Mouse (Mus musculus) kidney, adult 18-20 months (tissue): ENCODE results near the gene Pdcd1lg2.

Experiments used
- DNase-seq: peaks from one replicate; pipeline ENCODE4 v3.0.0; 2021

Pdcd1lg2 gene

DNA sequence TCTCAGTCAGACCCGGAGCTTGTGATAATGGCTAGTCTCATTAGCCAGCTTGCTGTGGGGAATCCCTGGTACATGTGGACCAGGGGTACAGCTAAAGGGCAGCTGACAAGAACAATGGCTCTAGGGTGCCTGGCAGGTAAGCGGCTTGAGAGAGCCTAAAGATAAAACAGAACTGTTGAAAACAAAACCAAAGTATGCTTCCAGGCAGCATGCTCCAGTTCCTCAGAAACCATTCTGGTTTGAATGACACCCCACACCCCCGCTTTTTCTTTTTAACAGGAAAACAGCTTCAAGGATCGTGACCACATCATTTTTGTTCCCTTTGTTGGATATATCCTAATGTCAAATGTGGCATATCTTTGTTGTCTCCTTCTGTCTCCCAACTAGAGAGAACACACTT is at the start of gene Pdcd1lg2:
Gene Pdcd1lg2, plus strand, starts transcription at position 301 of the 400 bp plus-strand sequence.
- DNase-seq, result no peak

GRCm38 (mm10) chr19:29361468-29362130 is 49.1 kb upstream of the Pdcd1lg2 start:
- DNase-seq, result peak; percentile 88

GRCm38 (mm10) chr19:29362173-29362930 is 48.4 kb upstream of the Pdcd1lg2 start:
- no peak for DNase-seq

GRCm38 (mm10) chr19:29363557-29363956 is 47.2 kb upstream of the Pdcd1lg2 start:
- DNase-seq, result no peak

GRCm38 (mm10) chr19:29364076-29364475 is 46.6 kb upstream of the Pdcd1lg2 start:
- no peak for DNase-seq

DNA sequence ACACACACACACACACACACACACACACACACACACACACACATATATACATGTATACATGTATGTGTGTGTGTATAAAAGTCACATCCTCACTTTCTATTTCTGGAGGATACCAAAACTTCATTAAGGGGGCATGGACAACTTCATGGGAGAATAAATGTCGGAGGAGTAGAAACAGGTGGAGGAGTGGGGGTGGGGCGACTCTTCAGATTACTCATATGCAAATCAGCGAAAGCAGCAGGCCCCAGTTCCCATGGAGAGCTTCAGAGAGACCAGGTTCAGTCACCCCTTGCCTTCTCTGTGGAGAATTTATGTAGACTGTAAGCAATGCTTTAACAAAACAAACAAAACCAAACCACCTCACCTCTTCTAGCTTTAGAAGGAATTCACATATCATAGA is 45.6 kb upstream of the Pdcd1lg2 start:
- no peak for DNase-seq

DNA sequence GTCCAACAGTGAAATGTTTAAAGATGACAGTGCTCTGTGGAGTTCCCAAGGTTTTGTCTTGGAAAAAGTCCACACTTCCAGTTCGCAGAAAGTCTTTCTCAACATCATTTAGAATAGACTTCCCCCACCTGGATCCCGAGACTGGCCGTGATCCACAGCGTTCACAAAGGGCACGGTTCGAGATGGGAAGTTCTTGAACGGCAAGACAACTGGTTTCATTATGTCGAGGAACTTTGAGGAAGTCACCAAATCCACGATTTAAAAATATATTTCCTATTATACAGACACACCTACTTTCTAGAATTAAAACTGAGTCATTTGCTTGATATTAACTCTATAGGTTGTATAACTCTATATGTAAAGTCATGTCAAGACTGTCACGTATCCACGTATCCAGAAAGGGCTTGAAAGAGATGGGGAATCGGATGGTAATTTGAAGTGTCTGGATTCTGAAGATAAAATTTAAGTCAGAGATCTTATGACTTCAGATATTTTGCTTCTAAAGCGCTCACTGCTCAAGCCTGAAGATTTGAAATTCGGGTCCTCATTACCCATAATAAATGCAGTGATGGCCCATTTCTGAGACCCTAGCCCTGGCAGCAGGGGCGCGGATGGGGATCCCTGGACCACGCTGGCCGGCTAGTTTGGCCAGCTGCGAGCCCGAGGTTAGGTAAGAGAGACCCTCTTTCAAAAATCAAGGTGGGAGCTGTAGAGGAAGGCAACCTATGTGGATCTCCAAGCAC is 44.3 kb upstream of the Pdcd1lg2 start:
- no peak for DNase-seq

- DNase-seq, result peak; percentile 82
These were observed 43.6 kb upstream of the Pdcd1lg2 start, which contains the start of the genes Plgrkt and Cd274 for GRCm38 (mm10) chr19:29366969-29367622. TSS of gene Plgrkt (minus strand) at chr19:29367390. TSS of gene Cd274 (plus strand) at chr19:29367455.

DNA sequence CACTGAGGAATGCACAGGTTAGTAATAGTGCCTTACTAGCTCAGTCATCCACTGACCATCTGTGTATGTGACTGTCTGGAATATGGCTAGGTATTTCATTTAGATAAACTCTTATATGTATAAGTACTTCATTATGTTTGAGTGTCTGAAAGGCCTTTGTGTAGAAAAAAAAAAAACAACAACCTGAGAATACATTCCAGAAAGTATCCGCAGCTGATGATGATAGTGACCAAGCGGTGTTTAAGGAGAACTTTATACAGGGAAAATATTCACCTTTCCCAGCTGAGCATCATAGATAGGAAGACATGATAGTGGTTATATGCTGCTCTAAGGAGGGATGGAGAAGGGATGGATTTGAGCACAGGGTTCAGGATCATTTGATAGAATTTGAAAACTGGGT is 42.7 kb upstream of the Pdcd1lg2 start:
- no peak for DNase-seq

- DNase-seq, result no peak
These were observed 41.9 kb upstream of the Pdcd1lg2 start for GRCm38 (mm10) chr19:29368671-29369309.

- DNase-seq, result no peak
These were observed 40.6 kb upstream of the Pdcd1lg2 start for GRCm38 (mm10) chr19:29370112-29370511.

DNA sequence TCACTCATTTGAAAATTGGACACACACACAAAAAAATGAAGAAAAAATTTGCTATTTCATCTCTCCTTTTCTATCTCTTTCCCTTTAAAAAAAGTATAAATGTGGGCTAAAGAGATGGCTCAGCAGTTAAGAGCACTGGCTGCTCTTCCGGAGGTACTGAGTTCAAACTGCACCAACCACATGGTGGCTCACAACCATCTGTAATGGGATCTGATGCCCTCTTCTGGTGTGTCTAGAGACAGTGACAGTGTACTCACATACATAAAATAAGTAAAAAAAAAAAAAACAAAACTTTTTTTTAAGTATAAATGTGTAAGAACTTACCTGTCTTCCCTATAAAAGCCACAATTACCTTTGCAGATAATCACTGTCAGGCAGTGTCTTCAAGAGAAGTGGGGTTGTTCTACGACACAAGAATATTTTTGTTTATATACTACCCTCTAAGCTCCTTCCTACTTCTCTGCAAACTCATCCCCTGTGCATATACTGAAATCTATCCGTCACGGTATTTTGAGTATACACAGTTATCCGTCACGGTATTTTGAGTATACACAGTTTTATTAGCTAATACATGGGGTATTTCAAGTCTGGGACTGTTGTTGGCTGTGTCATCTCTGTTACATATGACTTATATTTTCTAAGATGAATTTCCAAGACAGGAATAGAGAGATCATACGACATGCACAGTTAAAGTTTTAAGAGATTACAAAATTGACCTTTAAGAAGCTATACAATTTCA is 40.0 kb upstream of the Pdcd1lg2 start:
- DNase-seq, result no peak

DNA sequence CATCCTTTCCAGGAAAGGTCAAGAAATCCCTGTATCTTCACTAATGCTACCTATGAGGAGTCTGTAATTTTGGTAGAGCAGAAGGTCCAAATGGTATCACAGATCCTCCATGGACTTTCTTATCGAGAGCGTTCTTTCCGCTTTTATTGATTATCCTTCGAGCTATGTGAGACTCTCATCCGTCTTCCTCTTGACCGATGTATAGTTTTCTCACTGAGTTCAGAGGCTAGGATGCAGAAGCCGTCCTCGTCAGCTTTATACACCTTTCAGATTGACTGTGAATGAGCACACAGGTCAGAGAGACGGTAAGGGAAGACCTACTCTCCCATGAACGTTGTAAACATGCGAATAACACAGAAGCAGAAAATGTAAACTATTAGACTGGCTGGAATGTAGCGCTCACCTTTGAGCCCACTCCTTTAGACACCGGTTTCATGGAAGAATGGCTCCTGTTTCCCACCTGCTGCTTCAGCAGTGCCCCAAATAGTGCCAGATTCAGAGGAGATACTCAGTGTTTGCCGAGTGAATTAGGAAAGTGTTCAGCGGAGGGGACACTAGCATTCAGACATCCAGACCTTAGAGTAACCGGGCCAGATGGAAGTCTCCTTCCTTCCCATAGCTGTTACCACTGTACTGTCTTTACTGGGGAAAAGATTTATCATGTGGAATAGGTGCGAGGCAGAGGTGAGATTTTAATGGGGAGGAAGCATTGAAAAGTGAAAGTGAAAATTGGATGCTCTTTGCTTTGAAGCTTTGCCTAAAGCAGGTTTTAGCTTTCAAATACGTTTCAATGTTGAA is 39.2 kb upstream of the Pdcd1lg2 start:
- DNase-seq, result no peak

GRCm38 (mm10) chr19:29372138-29372537 is 38.6 kb upstream of the Pdcd1lg2 start:
- DNase-seq, result no peak

GRCm38 (mm10) chr19:29372621-29373020 is 38.1 kb upstream of the Pdcd1lg2 start:
- no peak for DNase-seq

DNA sequence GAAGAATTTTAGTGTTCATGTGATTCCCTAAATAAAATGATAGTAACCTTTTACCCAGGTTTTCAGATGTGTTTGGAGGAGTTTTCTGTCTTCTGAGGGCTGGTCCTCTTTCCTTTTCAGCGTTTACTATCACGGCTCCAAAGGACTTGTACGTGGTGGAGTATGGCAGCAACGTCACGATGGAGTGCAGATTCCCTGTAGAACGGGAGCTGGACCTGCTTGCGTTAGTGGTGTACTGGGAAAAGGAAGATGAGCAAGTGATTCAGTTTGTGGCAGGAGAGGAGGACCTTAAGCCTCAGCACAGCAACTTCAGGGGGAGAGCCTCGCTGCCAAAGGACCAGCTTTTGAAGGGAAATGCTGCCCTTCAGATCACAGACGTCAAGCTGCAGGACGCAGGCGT is 37.3 kb upstream of the Pdcd1lg2 start:
- no peak for DNase-seq

DNA sequence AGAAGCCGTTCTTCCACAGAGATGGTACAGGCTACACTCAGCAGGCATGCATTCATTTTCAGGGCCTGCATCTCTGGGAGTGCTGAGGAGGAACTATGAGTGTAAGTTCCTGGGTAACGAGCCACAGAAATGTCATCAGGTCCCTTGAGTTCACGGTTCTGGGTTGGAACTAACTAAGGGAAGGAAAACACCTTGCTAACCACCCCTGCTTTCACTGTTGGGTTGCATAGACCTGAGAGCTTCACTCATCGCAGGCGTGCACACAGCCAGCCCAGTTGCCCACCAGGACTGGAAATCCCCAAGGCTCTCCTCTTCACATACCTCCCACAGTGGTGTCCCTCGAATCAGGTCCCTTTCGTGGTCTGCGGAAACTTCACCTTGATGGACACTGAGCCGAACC is 35.8 kb upstream of the Pdcd1lg2 start:
- no peak for DNase-seq

GRCm38 (mm10) chr19:29376382-29376781 is 34.3 kb upstream of the Pdcd1lg2 start:
- no peak for DNase-seq

DNA sequence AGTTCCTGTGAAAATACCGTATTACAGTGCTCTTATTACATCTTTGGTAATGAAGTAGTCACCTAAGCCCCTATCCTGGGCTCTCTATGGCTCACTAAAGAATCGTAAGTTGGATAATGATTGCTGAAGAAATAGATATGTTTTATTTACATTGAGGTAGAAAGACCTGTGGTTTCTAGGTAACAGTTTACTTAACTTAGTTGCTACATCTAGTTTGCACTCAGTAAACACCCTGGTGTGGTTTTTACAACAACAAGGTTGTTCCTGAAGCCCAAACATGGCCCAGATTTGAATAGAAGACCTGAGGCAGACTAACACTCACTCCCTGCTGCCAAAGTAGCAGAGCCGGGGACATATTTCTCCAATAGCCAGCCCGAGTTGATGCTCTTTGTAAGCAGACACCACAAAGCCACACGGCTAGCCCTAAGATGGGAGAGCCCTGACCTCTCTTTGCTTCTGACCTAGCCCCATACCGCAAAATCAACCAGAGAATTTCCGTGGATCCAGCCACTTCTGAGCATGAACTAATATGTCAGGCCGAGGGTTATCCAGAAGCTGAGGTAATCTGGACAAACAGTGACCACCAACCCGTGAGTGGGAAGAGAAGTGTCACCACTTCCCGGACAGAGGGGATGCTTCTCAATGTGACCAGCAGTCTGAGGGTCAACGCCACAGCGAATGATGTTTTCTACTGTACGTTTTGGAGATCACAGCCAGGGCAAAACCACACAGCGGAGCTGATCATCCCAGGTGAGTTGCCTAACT is 30.7 kb upstream of the Pdcd1lg2 start:
- DNase-seq, result no peak

- DNase-seq, result no peak
These were observed 27.4 kb upstream of the Pdcd1lg2 start for GRCm38 (mm10) chr19:29383368-29383767.
